Mouse (Mus musculus) heart, embryonic 14.5 days (tissue): ENCODE data around the gene Olfr1410. TPM values are rescaled to one million over a fixed set of nuclear protein-coding genes. Genes with fewer than 3 reads are reported as not detected.

Experiments
- ATAC-seq: fragments of 200-750 bp; cut with Nextera tagmentation; 2 replicates; pipeline ENCODE4 v1.8.0; 2017; ENCODE audit warnings: low read depth, moderate TSS enrichment; ENCODE audit not compliant: insufficient number of reproducible peaks, insufficient read depth, low FRiP score
- H3K27ac ChIP-seq, 2 experiments: fragments of 200-500 bp in 1 of 2; fragments of 300-500 bp in 1 of 2; sonication (generic) in 1 of 2; replicated peaks in 1 of 2; 2 replicates each; pipeline ENCODE4 v1.5.1; 2012 to 2014; ENCODE audit warnings: low read depth in 2 of 2, low read length in 2 of 2, control low read depth in 1 of 2, mild to moderate bottlenecking in 1 of 2, mixed read lengths in 1 of 2; ENCODE audit not compliant: control insufficient read depth in 1 of 2, insufficient read depth in 1 of 2
- H3K27me3 ChIP-seq: fragments of 300-500 bp; sonication (generic); 2 replicates; pipeline ENCODE4 v1.6.1; 2014; ENCODE audit warnings: mild to moderate bottlenecking, low read length, control low read depth; ENCODE audit not compliant: control insufficient read depth, insufficient read depth
- H3K36me3 ChIP-seq: fragments of 300-500 bp; sonication (generic); 2 replicates; pipeline ENCODE4 v1.6.1; 2014; ENCODE audit warnings: mild to moderate bottlenecking, control low read depth, low read length, mixed read lengths; ENCODE audit not compliant: control insufficient read depth, insufficient read depth
- H3K4me1 ChIP-seq, 2 experiments: fragments of 200-500 bp in 1 of 2; fragments of 300-500 bp in 1 of 2; sonication (generic) in 1 of 2; 2 replicates each; pipeline ENCODE4 v1.6.1; 2012 to 2014; ENCODE audit warnings: low read length in 2 of 2, control low read depth in 1 of 2, mixed read lengths in 1 of 2; ENCODE audit not compliant: control insufficient read depth in 2 of 2, insufficient read depth in 2 of 2
- H3K4me2 ChIP-seq: fragments of 300-500 bp; sonication (generic); 2 replicates; pipeline ENCODE4 v1.6.1; 2014; ENCODE audit warnings: mild to moderate bottlenecking, low read length
- H3K4me3 ChIP-seq, 2 experiments: fragments of 200-500 bp in 1 of 2; fragments of 300-500 bp in 1 of 2; sonication (generic) in 1 of 2; 2 replicates each; pipeline ENCODE4 v1.5.1; 2012 to 2014; ENCODE audit warnings: low read length in 2 of 2, mild to moderate bottlenecking in 2 of 2, control low read depth in 1 of 2, low read depth in 1 of 2, moderate library complexity in 1 of 2; ENCODE audit not compliant: control insufficient read depth in 1 of 2, insufficient read depth in 1 of 2
- H3K9ac ChIP-seq: fragments of 300-500 bp; sonication (generic); 2 replicates; pipeline ENCODE4 v1.6.1; 2014; ENCODE audit warnings: mild to moderate bottlenecking, low read length
- H3K9me3 ChIP-seq: fragments of 300-500 bp; sonication (generic); 2 replicates; pipeline ENCODE4 v1.6.1; 2016; ENCODE audit warnings: low read length, control low read depth; ENCODE audit not compliant: control insufficient read depth
- WGBS: fragments of 180-500 bp; shearing (Covaris S2); extraction: QIAGEN DNeasy Blood & Tissue Kit; methylation state at CpG from one replicate; pipeline ENCODE4 v1.1.7; 2014; 5-methylcytosine and 5-hydroxymethylcytosine counted together
- polyA plus RNA-seq: library from polyadenylated mRNA; unstranded; fragments of >200 nt; fragmentation: Nextera tagmentation; extraction: Ambion mirVana; gene quantifications from 2 replicates; pipeline ENCODE4 v1.2.1, GENCODE M21; 2014

The Olfr1410 gene
- polyA plus RNA-seq, 1 experiment from 2014 or later, result not detected

GRCm38 (mm10) chr1:92634569-92634968, 29.0 kb downstream of the Olfr1410 start:
- WGBS, result 32% methylated on average over 1 of the region's 1 CpGs

DNA sequence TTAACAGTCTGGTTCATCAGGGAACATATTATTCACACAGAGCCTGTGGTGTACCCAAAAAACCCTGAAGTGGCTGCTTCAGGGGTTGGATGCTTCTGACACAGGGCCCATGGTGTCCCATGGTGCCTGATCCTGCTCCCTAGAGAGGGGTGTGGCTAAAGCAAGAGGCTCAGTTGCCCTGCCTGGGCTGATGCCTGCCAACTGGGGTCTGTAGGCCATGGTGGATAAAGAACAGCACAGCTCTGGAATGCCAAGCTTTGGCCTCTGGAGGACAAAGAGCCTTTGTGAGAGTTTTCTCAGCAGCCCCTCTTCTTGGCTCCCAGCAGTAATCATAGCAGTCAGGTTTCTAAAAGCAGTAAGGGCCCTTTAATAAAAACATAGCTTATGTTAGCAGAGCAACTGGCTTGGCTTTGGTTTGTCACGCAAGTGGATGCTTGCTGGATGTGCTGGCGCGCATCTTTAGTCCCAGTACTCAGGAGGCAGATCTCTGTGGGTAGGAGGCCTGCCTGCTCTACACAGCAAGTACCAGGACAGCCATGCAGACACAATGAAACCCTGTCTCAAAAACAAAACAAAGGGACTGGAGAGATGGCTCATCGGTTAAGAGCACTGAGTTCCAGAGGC, 29.5 kb downstream of the Olfr1410 start:
- no peak for ATAC-seq
- H3K4me3 ChIP-seq, result no peak overlapping the region
- H3K9ac ChIP-seq, result no peak overlapping the region
- H3K36me3 ChIP-seq, result peaks cover 42% of the 10 kb centered on the region
- no peak overlapping the region for H3K4me2 ChIP-seq
- no peak overlapping the region for H3K27ac ChIP-seq
- no peaks in the 10 kb centered on the region for H3K27me3 ChIP-seq
- no peaks in the 10 kb centered on the region; a peak in 1 of 4 replicates for H3K4me1 ChIP-seq
- 80% methylated on average over 4 of the region's 4 CpGs for WGBS
- no peaks in the 10 kb centered on the region for H3K9me3 ChIP-seq

More at GRCm38 (mm10) chr1:92634569-92634968, 29.0 kb downstream of the Olfr1410 start:
- Histone ChIP-seq H3K4me3 (no peak overlapping the region), H3K9ac (no peak overlapping the region), H3K4me2 (no peak overlapping the region), H3K9me3 (no peaks in the 10 kb centered on the region), H3K4me1 (no peaks in the 10 kb centered on the region; a peak in 1 of 4 replicates), H3K27me3 (no peaks in the 10 kb centered on the region), H3K36me3 (peaks cover 40% of the 10 kb centered on the region), H3K27ac (no peak overlapping the region)
- ATAC-seq, result no peak

GRCm38 (mm10) chr1:92636015-92636414, 30.4 kb downstream of the Olfr1410 start:
- ATAC-seq, result no peak
- H3K36me3 ChIP-seq, result peaks cover 42% of the 10 kb centered on the region
- WGBS, result 81% methylated on average over 8 of the region's 8 CpGs

DNA sequence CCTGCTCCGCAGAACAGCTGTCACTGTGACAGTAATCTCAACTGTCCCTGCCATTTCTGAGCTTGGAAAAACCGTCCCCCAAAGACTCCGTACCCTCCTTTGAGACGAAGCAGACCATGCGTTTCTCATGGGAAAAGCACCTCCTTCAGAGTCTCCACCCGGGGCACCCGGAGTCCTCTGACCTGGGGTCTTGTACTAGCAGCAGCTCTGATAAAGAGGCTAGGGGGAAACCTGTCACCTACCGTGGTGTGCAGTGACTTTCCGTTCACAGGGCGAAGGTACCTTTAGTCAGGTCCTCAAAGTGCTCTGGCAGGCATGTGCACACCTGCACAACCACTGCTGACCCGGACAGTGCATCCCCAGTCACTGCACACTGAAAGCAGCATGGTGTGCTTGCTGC, 31.1 kb downstream of the Olfr1410 start:
- Histone ChIP-seq H3K27ac (no peak overlapping the region), H3K4me3 (no peak overlapping the region), H3K9me3 (no peaks in the 10 kb centered on the region), H3K4me2 (no peak overlapping the region), H3K9ac (no peak overlapping the region), H3K27me3 (no peaks in the 10 kb centered on the region), H3K4me1 (peaks cover 4 to 9% of the 10 kb centered on the region in 2 experiments; a peak in 3 of 4 replicates), H3K36me3 (peaks cover 42% of the 10 kb centered on the region)
- no peak for ATAC-seq
- 92% methylated on average over 11 of the region's 11 CpGs for WGBS

More at GRCm38 (mm10) chr1:92636015-92636414, 30.4 kb downstream of the Olfr1410 start:
- Histone ChIP-seq H3K27me3 (no peaks in the 10 kb centered on the region), H3K27ac (no peak overlapping the region), H3K9me3 (no peaks in the 10 kb centered on the region), H3K9ac (no peak overlapping the region), H3K4me1 (peaks cover 3 to 7% of the 10 kb centered on the region in 2 experiments; a peak in 3 of 4 replicates), H3K4me2 (no peak overlapping the region), H3K4me3 (no peak overlapping the region)

DNA sequence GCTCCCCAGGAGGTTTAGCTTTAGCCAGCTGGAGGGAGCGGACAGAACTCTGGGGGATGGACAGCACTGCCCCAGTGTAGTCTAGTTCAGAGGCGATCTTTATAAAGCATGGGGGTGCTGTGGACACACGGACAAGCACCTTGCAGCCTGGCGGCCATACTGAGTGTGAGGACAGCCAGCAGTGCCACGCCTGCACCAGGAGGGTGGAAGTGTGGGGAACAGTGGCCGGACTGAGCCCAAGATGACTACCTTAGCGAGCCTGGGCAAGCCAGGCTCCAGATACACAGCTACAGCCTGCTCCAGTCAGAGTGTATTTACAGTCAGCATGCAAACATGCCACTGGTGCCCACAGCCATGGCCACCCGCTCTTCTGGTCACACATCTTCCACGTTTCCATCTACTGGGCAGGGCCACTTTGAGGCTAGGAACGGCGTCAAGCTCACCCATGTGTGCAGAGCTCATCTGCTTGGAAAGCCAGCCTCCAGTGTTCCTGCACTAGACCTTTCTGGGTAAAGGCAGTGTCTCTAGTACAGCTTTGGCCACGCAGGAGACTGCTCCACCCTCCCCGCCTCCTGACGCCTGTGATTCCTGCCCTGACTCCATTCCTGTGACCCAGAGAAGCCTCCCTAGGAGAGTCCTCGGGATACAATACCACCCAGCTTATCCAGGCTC, 32.1 kb downstream of the Olfr1410 start:
- Histone ChIP-seq H3K9me3 (no peaks in the 10 kb centered on the region), H3K27ac (no peak overlapping the region), H3K36me3 (peaks cover 42% of the 10 kb centered on the region), H3K27me3 (no peaks in the 10 kb centered on the region), H3K4me2 (no peak overlapping the region), H3K9ac (no peak overlapping the region), H3K4me1 (peaks cover 4 to 17% of the 10 kb centered on the region in 2 experiments; a peak in 3 of 4 replicates), H3K4me3 (no peak overlapping the region)
- no peak for ATAC-seq
- WGBS, result 92% methylated on average over 15 of the region's 15 CpGs

DNA sequence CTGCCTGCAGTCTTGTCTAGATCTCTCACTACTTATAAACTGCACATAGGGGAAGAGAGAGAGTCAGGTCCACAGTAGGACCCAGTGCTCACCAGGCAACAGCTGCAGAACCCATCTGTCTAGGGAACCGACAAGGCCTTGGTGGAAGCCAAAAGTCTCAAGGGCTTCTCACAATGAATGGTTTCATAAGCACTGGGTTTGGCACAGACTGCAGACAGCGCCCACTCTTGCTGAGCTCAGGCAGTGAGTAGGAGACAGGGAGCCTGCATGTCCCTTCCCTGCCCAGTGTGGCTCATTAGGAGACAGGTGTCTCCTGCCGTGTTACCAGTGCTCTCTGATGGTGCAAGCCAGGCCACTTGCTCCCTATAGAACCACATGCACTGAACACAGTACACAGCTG, 32.6 kb downstream of the Olfr1410 start:
- Histone ChIP-seq H3K9ac (no peak overlapping the region), H3K27me3 (no peaks in the 10 kb centered on the region), H3K9me3 (no peaks in the 10 kb centered on the region), H3K4me2 (no peak overlapping the region), H3K36me3 (peaks cover 42% of the 10 kb centered on the region), H3K4me3 (no peak overlapping the region), H3K27ac (no peak overlapping the region), H3K4me1 (peaks cover 4 to 17% of the 10 kb centered on the region in 2 experiments; a peak in 3 of 4 replicates)
- no peak for ATAC-seq
- WGBS, result 89% methylated on average over 3 of the region's 3 CpGs

- no peaks in the 10 kb centered on the region for H3K9me3 ChIP-seq
- H3K27me3 ChIP-seq, result no peaks in the 10 kb centered on the region
- no peak for ATAC-seq
- WGBS, result 97% methylated on average over 4 of the region's 4 CpGs
- peaks cover 42% of the 10 kb centered on the region for H3K36me3 ChIP-seq
- no peak overlapping the region for H3K4me3 ChIP-seq
- peaks cover 4 to 17% of the 10 kb centered on the region in 2 experiments; a peak in 3 of 4 replicates for H3K4me1 ChIP-seq
- H3K27ac ChIP-seq, result no peak overlapping the region
- no peak overlapping the region for H3K4me2 ChIP-seq
- no peak overlapping the region for H3K9ac ChIP-seq
Measured at GRCm38 (mm10) chr1:92638736-92639135, 33.2 kb downstream of the Olfr1410 start.
